Mouse (Mus musculus): ENCODE data around the gene Rnh1. TPM values are rescaled to one million over a fixed set of nuclear protein-coding genes. Genes with fewer than 3 reads are reported as not detected.

Gene Rnh1
- total and polyA plus RNA-seq, 2 experiments: 106 to 134 TPM

DNA sequence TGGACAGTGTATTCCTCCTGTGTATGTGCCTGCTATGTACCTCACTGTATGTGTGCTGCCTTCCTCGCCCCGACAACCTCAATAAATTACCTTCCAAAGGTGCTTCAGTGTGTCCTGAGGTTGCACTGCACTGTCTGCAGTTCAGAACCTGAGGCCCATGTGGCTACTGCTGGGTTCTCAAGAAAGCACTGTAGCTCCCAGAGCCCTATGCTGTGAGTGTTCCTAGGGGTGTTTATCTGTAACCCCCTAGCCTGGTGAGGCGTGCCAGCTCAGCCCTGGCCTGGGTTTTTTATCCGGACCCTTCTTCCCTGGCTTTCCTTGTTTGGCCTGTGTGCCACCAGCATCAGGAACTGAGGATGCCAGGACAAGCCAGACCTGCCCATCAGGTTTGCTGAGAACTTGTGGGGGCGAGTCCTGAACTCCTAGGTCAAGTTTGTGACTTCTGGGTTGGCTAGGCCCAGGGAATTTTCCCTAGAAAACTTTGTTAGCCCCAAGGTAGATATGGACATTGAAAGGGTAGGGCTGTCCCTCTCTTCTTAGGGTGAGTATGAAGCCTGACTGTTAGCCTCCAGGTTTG, 46.0 kb upstream of the Rnh1 start:
- no peak overlapping the region for H3K9ac ChIP-seq (ENCODE audit: low read depth, low read length)
- no peak overlapping the region for H3K4me3 ChIP-seq (ENCODE audit: insufficient read depth, low read depth, low read length)
- peaks cover 12% of the 10 kb centered on the region; the same call in 1 of the 2 replicates for H3K79me2 ChIP-seq (ENCODE audit: control insufficient read depth, insufficient read depth, low read length)
- H3K36me3 ChIP-seq (ENCODE audit: control insufficient read depth, insufficient read depth, low read length): no peaks in the 10 kb centered on the region
- no peaks in the 10 kb centered on the region for H3K27me3 ChIP-seq (ENCODE audit: control insufficient read depth, insufficient read depth, low read length)
- peaks cover 22% of the 10 kb centered on the region for H3K4me1 ChIP-seq (ENCODE audit: control insufficient read depth, insufficient read depth, low read length)
- H3K27ac ChIP-seq (replicated peaks; ENCODE audit: insufficient read depth, low read depth, low read length): no peak overlapping the region
- WGBS: 92% methylated on average over 5 of the region's 5 CpGs
- DNase-seq (ENCODE audit: extremely low read depth, low read depth, low spot score): no peak
- TF ChIP-seq CTCF (IDR thresholded peaks at IDR 0.05; ENCODE audit: low read depth, low read length): no peak
- TF ChIP-seq POLR2A (IDR thresholded peaks at IDR 0.05; ENCODE audit: extremely low read depth, insufficient read depth, low read length): no peak

DNA sequence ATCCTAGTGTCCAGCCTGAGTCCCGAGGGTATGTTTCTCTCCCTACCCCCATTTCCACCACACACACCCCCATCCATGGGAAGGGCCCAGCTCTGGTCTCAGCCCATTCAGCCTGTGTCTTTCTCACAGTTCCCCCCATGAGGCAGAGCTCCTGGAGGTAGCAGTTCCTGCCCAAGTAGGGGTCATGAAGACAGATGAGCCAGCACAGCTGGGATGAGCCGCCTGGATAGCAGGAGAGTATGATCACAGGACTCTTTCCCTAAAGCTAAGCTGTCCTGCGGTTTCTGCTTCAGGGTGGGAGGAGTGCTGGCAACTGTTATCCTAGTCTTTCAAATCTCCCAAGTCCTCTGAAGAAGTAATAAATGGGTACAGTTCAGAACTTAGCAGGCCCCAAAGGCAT, 45.5 kb upstream of the Rnh1 start:
- Histone ChIP-seq H3K4me1 (ENCODE audit: control insufficient read depth, insufficient read depth, low read length) (peaks cover 22% of the 10 kb centered on the region), H3K9ac (ENCODE audit: low read depth, low read length) (no peak overlapping the region), H3K27ac (replicated peaks; ENCODE audit: insufficient read depth, low read depth, low read length) (no peak overlapping the region), H3K4me3 (ENCODE audit: insufficient read depth, low read depth, low read length) (no peak overlapping the region), H3K36me3 (ENCODE audit: control insufficient read depth, insufficient read depth, low read length) (no peaks in the 10 kb centered on the region), H3K27me3 (ENCODE audit: control insufficient read depth, insufficient read depth, low read length) (no peaks in the 10 kb centered on the region), H3K79me2 (ENCODE audit: control insufficient read depth, insufficient read depth, low read length) (peaks cover 12% of the 10 kb centered on the region; the same call in 1 of the 2 replicates)
- WGBS: 80% methylated on average over 3 of the region's 3 CpGs
- no peak for TF ChIP-seq CTCF (IDR thresholded peaks at IDR 0.05; ENCODE audit: low read depth, low read length)
- no peak for TF ChIP-seq POLR2A (IDR thresholded peaks at IDR 0.05; ENCODE audit: extremely low read depth, insufficient read depth, low read length)
- no peak for DNase-seq (ENCODE audit: extremely low read depth, low read depth, low spot score)

DNA sequence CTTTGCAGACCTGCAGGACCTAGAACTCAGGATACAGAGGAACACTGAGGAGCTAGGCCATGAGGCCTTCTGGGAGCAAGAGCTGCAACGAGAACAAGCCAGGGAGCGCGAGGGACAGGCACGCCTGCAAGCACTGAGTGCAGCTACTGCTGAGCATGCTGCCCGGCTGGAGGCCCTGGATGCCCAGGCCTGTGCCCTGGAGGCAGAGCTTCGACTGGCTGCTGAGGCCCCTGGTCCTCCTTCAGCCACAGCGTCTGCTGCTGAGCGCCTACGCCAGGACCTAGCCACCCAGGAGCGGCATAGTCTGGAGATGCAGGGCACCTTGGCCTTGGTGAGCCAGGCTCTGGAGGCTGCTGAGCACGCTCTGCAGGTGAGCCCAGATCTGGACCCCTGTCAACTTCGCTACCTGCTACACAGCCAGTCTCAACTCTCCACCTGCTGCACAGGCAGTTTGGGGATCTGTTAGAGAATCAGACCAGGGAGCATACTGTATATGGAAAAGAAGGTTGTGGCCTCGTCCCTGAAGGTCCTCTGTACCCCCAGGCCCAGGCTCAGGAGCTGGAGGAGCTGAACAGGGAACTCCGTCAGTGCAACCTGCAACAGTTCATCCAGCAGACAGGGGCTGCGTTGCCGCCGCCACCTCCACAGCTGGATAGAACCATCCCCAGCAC, 44.8 kb upstream of the Rnh1 start:
- peaks cover 22% of the 10 kb centered on the region for H3K4me1 ChIP-seq (ENCODE audit: control insufficient read depth, insufficient read depth, low read length)
- H3K79me2 ChIP-seq (ENCODE audit: control insufficient read depth, insufficient read depth, low read length): peaks cover 12% of the 10 kb centered on the region; the same call in 1 of the 2 replicates
- H3K27me3 ChIP-seq (ENCODE audit: control insufficient read depth, insufficient read depth, low read length): no peaks in the 10 kb centered on the region
- H3K9ac ChIP-seq (ENCODE audit: low read depth, low read length): peak overlapping the region; percentile 65
- TF ChIP-seq CTCF (IDR thresholded peaks at IDR 0.05; ENCODE audit: low read depth, low read length) (no peak), POLR2A (IDR thresholded peaks at IDR 0.05; ENCODE audit: extremely low read depth, insufficient read depth, low read length) (no peak)
- DNase-seq (ENCODE audit: extremely low read depth, low read depth, low spot score): no peak
- H3K27ac ChIP-seq (replicated peaks; ENCODE audit: insufficient read depth, low read depth, low read length): peak overlapping the region; percentile 89
- H3K4me3 ChIP-seq (ENCODE audit: insufficient read depth, low read depth, low read length): peak overlapping the region; percentile 47; the same call in 1 of the 2 replicates
- no peaks in the 10 kb centered on the region for H3K36me3 ChIP-seq (ENCODE audit: control insufficient read depth, insufficient read depth, low read length)
- 85% methylated on average over 17 of the region's 17 CpGs for WGBS

DNA sequence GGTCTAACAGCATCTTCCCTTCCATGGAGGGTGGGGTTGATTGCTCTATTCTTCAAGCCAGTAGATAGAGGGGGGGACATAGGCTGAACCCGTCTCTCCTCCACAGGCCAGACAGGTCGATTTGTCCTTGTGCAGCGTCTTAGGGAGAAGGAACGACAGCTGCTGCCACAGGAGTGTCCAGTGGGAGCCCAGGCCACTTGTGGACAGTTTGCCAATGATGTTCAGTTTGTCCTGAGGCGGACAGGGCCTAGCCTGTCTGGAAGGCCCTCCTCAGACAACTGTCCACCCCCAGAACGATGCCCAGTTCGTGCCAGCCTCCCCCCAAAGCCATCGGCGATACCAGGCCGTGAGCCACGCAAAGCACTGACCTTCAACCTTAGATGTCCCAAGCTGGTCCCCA, 44.2 kb upstream of the Rnh1 start:
- H3K27me3 ChIP-seq (ENCODE audit: control insufficient read depth, insufficient read depth, low read length): no peaks in the 10 kb centered on the region
- no peaks in the 10 kb centered on the region for H3K36me3 ChIP-seq (ENCODE audit: control insufficient read depth, insufficient read depth, low read length)
- no peak for TF ChIP-seq CTCF (IDR thresholded peaks at IDR 0.05; ENCODE audit: low read depth, low read length)
- TF ChIP-seq POLR2A (IDR thresholded peaks at IDR 0.05; ENCODE audit: extremely low read depth, insufficient read depth, low read length): no peak
- peak overlapping the region; percentile 89 for H3K27ac ChIP-seq (replicated peaks; ENCODE audit: insufficient read depth, low read depth, low read length)
- peak overlapping the region; percentile 65 for H3K9ac ChIP-seq (ENCODE audit: low read depth, low read length)
- peaks cover 20% of the 10 kb centered on the region for H3K4me1 ChIP-seq (ENCODE audit: control insufficient read depth, insufficient read depth, low read length)
- peaks cover 12% of the 10 kb centered on the region; the same call in 1 of the 2 replicates for H3K79me2 ChIP-seq (ENCODE audit: control insufficient read depth, insufficient read depth, low read length)
- 30% methylated on average over 11 of the region's 11 CpGs for WGBS
- no peak for DNase-seq (ENCODE audit: extremely low read depth, low read depth, low spot score)
- H3K4me3 ChIP-seq (ENCODE audit: insufficient read depth, low read depth, low read length): peak overlapping the region; percentile 50

DNA sequence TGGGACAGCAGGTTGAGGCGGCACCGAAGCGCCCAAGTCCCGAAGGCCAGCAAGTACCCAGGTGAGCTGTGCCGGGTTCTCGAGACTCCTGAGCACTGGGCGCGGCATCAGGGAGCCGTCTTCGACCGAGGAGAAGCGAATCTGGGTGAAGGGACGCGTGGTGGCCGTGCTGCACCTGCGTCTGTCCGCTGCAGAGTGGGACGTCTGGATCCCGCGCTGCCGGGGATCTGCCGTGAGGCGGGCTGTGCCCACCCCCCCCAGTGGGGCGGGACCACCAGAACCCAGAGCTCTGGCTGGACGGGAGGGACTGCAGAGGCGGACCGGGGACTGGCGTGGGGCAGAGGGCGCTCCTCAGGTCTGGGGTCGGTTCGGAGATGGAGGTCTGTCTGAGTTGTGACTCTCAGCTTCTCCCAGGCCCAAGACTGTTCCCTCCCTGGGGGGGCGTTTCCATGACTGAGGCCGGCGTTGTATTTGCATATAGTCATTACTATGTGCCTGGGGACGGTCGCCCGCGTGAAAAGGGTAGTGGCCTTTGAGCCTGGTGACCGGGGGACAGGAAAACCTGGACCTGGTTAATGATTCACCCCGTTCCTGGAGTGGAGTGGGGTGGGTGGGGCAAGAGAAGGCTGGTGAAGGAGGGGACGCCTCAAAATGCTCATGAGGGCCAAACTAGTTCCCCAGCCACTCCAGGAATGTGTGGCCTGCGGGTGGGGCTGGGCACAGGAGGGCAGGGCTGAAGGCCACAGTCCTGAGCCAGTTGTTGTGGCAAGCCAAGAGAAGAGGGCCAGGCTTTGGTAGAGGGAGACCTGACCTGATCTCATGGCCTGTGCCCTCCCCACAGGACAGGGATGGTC, 43.5 kb upstream of the Rnh1 start:
- TF ChIP-seq CTCF (IDR thresholded peaks at IDR 0.05; ENCODE audit: low read depth, low read length) (no peak), POLR2A (IDR thresholded peaks at IDR 0.05; ENCODE audit: extremely low read depth, insufficient read depth, low read length) (peak; percentile 50)

More for the DNA sequence above, 43.5 kb upstream of the Rnh1 start:
- H3K27me3 ChIP-seq (ENCODE audit: control insufficient read depth, insufficient read depth, low read length): no peaks in the 10 kb centered on the region
- peaks cover 17% of the 10 kb centered on the region for H3K4me1 ChIP-seq (ENCODE audit: control insufficient read depth, insufficient read depth, low read length)
- H3K4me3 ChIP-seq (ENCODE audit: insufficient read depth, low read depth, low read length): peak overlapping the region; percentile 87
- no peaks in the 10 kb centered on the region for H3K36me3 ChIP-seq (ENCODE audit: control insufficient read depth, insufficient read depth, low read length)
- DNase-seq (ENCODE audit: extremely low read depth, low read depth, low spot score): peak; percentile 99
- peaks cover 12% of the 10 kb centered on the region; the same call in 1 of the 2 replicates for H3K79me2 ChIP-seq (ENCODE audit: control insufficient read depth, insufficient read depth, low read length)
- WGBS: 2% methylated on average over 42 of the region's 42 CpGs
- H3K9ac ChIP-seq (ENCODE audit: low read depth, low read length): peak overlapping the region; percentile 88
- peak overlapping the region; percentile 91 for H3K27ac ChIP-seq (replicated peaks; ENCODE audit: insufficient read depth, low read depth, low read length)

All from liver, adult 2 months (tissue).